Mouse (Mus musculus) adrenal gland, adult (tissue): ENCODE measurements around the gene Cep83.

Experiments
- DNase-seq, 2 experiments: peaks; one replicate each; pipeline ENCODE4 v3.0.0; 2022 to 2023; ENCODE audit warnings: low spot score in 1 of 2; ENCODE audit not compliant: inconsistent age in 2 of 2

Gene Cep83

DNA sequence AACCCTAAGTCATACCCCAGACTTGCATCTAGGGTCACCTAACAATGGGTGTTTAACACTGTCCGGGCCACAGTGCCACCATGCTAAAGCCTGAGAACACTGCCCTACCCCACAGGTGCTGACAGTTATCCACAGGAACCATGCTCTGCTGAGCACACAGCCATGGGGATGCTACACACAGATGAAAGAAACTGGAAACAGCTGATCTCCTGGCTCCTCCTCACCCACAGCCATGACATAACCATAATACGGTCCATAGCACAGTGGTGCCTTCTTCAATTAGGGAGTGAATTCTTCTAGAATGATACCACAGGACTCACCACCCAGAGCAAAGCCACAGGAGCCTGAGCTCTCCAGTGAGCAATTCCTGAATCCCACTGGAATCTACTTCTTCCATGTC lies 137.5 kb downstream of the Cep83 start:
- no peak for DNase-seq

DNA sequence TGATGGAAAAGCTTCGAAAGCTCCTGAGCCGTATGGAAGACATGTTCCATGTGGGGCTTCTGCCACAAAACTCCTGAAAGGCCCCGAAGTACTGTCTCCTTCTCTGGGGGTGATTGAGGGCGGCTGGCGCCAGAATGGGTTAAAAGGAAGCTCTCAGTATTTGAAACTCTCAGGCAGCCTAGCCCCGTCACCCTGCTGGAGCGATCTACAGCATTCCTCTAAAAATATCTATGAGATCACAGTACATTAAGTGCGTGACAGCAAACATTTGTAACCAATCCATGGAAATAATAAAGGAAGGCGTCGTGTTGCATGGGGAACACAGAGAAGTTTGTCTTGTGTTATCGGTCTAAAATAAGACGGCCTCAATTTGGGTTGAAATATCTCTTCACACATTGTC lies 138.0 kb downstream of the Cep83 start:
- no peak for DNase-seq

DNA sequence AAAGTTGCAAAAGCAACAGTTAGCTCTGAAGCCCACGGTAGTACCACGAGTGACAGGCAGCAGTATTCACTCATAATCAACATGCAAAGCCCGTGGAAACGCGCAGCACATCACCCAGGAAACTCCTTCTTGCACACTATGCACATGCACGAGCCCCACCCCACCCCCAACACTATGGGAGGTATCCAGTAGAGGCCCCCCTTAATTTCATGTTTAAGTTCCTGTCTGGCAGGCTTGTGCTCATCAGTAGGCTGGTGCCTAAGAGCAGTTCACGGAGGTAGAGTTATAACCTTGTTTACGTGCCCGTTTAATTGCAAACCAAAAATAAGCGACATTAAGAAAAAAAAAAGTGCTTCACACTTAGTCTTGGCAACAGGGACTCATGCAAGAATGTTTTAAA lies 138.9 kb downstream of the Cep83 start:
- DNase-seq = no peak

DNA sequence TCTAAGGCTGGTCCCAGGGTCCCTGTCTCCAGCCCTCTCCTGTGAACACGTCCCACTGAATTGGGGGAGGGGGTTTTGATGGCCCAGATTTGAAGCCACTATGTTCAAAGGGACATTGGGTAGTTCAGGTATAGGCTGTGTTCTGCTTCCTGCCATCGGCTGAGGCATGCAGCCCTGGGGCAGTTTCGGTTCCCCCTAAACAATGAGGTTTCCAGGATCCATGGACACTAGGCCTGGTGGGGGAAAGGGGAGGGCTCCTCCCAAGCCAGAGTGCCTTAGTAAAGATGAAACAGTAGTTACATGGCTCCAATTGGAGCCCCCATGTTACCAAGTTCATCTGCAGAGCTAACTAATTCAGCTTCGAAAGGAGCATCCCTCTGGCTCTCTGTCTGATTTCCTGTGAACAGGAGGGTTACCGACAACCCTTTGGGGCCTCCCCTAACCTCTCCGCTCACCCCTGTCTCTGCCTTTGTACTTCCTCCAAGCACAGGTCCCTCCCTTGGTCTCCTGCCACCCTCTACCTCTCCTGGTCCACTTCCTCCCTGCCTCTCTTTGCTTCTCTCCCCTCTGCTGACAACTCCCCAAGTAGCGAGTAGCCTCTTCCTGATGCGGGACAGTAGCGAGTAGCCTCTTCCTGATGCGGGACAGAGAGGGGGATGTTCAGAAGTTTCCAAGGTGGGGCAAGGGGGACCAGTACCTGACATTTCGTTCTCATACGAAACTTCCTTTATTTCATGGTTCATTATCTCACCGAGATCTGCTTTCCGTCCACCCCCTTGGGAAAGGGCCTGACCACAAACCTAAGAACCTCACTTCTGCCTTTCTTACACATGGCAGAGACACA lies 139.7 kb downstream of the Cep83 start:
- peak in 1 of 2 experiments; percentile 25 for DNase-seq

DNA sequence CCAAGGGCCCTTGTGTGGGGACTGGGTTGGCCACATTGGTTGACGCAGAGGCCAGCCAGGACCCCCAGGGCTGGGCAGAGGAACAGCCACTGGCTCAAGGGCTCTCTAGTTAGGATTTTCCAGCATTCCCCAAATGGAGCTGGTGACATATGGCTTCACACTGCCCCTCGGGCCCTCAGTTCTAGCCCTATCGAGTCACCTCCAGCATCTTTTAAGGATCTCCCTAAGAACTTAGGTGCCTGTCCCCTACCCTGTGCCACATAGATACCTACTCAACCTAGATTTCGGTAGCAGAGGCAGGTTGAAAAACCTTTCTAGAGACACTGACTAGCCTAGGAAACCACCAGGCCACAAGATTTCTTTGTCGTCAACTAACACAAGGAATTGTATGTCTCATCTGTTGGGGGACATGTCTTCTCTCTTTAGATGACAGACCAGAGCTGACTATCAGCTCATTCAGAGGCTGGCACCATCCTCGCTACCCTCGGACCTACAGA lies 140.3 kb downstream of the Cep83 start:
- no peak for DNase-seq

DNA sequence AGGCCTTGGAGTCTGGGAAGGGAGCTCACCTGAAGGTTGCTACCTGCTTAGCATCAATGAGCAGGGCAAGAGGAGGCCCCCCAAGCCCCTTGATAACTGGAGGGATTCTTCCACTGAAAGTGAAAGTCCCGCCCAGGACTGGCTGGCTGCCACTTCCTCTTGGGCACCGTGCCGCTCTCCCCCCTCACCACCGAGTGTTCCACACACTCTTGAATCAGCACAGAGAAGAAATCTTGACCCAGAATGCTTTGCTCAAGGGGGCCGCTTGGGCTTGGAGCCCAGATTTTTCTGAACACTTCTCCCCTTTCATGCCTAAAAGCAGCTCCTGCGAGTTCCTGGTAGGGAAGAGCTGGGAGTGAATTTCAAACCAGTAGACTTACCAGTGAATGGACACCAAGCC lies 141.0 kb downstream of the Cep83 start:
- DNase-seq = peak; percentile 84 to 93

DNA sequence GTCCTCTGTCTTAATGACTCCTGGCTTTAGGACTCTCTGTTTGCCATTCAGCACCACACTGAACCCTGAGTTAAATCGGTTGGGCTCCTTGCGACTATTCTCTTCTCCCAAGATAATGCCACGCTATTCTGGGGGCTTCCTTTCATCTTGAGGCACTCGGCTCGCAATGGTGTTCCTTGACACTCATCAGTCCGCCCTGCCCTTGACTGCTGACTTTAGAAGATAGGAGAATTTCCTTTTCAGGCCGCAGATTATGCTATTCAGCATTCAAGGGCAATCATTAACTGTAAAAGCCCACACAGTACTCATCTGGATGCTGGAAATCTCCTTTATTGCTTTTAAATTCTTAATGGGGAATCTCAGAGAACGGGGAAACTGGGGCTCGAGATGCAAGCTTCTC lies 147.4 kb downstream of the Cep83 start:
- no peak for DNase-seq
